Mouse (Mus musculus) kidney, adult 2 months (tissue): ENCODE measurements at regions not wholly inside any gene's neighbourhood (a gene's known extent, or its start where the extent isn't known, plus 50 kb on each side); places are given as distances from the start of the nearest gene placed in this dataset.

Experiments used
- DNase-seq: peaks from one replicate; pipeline ENCODE4 v3.0.0; 2021
- H3K27ac ChIP-seq: fragments of 200-500 bp; 2 replicates; pipeline ENCODE4 v1.5.1; 2012; ENCODE audit warnings: low read depth, low read length, control low read depth, inconsistent platforms; ENCODE audit not compliant: insufficient read depth
- H3K27me3 ChIP-seq: fragments of 200-500 bp; replicated peaks from 2 replicates; pipeline ENCODE4 v1.6.1; 2012; ENCODE audit warnings: mild to moderate bottlenecking, moderate library complexity, low read length, inconsistent platforms; ENCODE audit not compliant: control insufficient read depth, insufficient read depth
- H3K36me3 ChIP-seq: fragments of 200-500 bp; 2 replicates; pipeline ENCODE4 v1.6.1; 2012; ENCODE audit warnings: mild to moderate bottlenecking, moderate library complexity, low read length, inconsistent platforms; ENCODE audit not compliant: control insufficient read depth, insufficient read depth
- H3K4me1 ChIP-seq: fragments of 200-500 bp; 2 replicates; pipeline ENCODE4 v1.6.1; 2011; ENCODE audit warnings: low read length; ENCODE audit not compliant: control insufficient read depth, insufficient read depth
- H3K4me3 ChIP-seq: fragments of 200-500 bp; 2 replicates; pipeline ENCODE4 v1.5.1; 2011; ENCODE audit warnings: mild to moderate bottlenecking, low read depth, low read length, control low read depth; ENCODE audit not compliant: insufficient read depth
- CTCF ChIP-seq: fragments of 200-500 bp; conservative IDR thresholded peaks from 2 replicates; pipeline ENCODE4 v1.5.1; 2011; ENCODE audit warnings: low read depth, mild to moderate bottlenecking, control low read depth, low read length, moderate library complexity, mixed read lengths; ENCODE audit not compliant: insufficient read depth, insufficient read length
- POLR2A ChIP-seq: fragments of 200-500 bp; IDR thresholded peaks from one replicate; pipeline ENCODE4 v1.6.1; 2011; ENCODE audit warnings: low read depth, low read length, control low read depth
- WGBS: fragments of 180-500 bp; shearing (Covaris S2); methylation state at CpG from one replicate; pipeline ENCODE4 v1.1.7; 2018; 5-methylcytosine and 5-hydroxymethylcytosine counted together

DNA sequence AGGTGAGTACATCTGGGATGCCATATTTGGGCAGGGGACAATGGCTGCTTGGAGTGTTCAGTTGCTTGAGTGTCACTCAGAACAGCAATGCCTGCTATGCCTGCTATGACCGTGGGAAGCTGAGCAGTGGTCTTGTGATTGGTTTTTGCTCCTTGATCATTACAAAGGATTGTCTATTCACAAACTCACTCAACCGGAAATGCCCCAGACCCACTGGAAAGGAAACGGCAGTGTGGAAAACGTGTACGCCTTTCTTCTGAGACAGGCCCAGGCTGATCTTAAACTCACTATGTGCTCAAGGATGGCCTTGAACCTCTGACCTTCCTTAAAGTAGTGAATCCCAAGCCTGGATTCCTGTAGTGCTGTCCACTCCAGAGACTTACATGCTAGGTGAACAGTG lies 63.2 kb upstream of the Lhx8 start:
- Histone ChIP-seq H3K27ac (no peak overlapping the region), H3K4me1 (no peaks in the 10 kb centered on the region), H3K4me3 (no peak overlapping the region), H3K27me3 (no peaks in the 10 kb centered on the region; the same call in 1 of the 2 replicates), H3K36me3 (no peaks in the 10 kb centered on the region)
- 66% methylated on average over 5 of the region's 5 CpGs for WGBS
- TF ChIP-seq POLR2A (no peak), CTCF (no peak)
- no peak for DNase-seq

DNA sequence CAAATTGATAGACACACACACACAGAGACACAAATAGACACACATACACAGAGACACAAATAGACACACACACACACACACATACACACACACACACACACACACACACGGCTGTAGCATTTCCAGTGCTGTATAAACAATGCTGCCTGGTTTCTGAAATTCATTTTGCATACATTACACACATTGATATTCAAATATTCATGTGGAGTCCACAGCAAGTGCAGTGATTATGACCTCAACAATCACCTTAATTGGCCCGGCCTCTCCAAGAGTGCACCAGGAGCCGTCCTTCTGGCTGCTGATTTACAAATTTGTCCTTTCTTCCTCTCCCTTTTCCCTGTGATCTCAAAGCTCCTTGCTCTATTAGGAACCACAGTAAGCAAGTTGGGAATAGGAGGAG lies 61.2 kb upstream of the Lhx8 start:
- no peaks in the 10 kb centered on the region for H3K36me3 ChIP-seq
- no peak overlapping the region for H3K4me3 ChIP-seq
- TF ChIP-seq POLR2A (no peak), CTCF (no peak)
- WGBS = 51% methylated on average over 3 of the region's 3 CpGs
- no peak for DNase-seq
- H3K27ac ChIP-seq = no peak overlapping the region
- no peaks in the 10 kb centered on the region; the same call in 1 of the 2 replicates for H3K27me3 ChIP-seq
- H3K4me1 ChIP-seq = no peaks in the 10 kb centered on the region

DNA sequence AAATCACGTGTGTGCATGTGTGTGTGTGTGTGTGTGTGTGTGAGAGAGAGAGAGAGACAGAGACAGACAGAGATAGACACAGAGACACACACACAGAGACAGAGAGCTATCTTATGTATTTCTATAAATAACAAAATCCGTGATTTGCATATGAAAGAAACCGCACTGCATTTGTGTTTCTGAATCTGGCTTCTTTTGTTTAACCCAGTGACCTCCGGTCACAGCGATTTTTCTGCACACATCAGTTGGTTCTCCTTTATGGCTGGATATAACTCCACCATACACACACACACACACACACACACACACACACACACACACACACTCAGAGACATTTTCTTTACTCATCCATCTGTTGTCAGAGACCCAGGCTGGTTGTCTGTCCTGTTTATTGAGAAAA lies 58.2 kb upstream of the Lhx8 start:
- Histone ChIP-seq H3K27me3 (no peaks in the 10 kb centered on the region; the same call in 1 of the 2 replicates), H3K4me3 (no peak overlapping the region), H3K36me3 (no peaks in the 10 kb centered on the region), H3K4me1 (no peaks in the 10 kb centered on the region), H3K27ac (no peak overlapping the region)
- 83% methylated on average over 5 of the region's 5 CpGs for WGBS
- TF ChIP-seq CTCF = no peak
- TF ChIP-seq POLR2A = no peak
- DNase-seq = no peak

DNA sequence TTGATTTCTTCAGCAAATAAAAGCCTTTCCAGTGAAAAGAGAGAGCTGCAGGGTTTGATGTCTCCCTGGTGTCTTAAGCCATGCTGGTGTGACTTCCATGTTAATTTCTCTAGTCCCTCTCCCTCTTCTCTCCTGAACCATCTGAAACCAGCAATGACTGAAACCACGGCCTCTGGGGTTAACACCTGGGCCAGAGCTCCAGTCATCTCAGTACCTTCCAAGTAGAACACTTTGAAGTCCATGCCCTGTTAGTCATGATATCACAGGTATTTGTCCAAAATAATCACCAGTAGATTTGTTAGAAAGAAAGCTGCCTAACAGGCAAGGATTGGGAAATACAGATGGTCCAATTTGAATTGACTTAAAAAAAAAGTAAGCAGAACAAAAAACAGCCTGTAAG lies 56.8 kb upstream of the Lhx8 start:
- WGBS = 86% methylated on average over 1 of the region's 1 CpGs
- no peak overlapping the region for H3K4me3 ChIP-seq
- H3K4me1 ChIP-seq = no peaks in the 10 kb centered on the region

DNA sequence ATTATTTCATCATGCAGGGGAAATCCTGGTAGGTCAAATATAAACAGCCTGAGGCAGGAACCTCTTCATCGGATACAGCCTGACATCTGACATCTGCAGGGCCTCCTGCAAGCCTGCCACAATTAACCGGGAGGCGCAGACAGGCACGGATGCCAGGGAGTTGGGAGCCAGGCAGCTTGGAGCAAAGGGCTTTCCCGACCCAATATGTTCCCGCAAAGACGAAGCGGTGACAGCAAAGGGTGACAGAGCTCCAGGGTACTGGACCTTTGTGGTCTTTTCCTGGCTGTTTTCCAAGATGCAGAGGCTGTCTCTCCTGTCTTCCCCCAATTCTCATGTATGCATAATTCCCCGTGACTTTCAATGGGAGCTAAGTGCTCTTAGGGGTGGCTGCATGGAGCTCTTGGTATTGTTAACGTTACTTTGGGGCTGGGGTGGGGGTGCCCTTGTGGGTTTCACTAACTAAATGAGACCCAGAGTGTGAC lies 55.4 kb upstream of the Lhx8 start:
- H3K27me3 ChIP-seq = no peaks in the 10 kb centered on the region; the same call in 1 of the 2 replicates
- no peak for DNase-seq
- H3K27ac ChIP-seq = no peak overlapping the region
- H3K4me3 ChIP-seq = no peak overlapping the region
- H3K4me1 ChIP-seq = no peaks in the 10 kb centered on the region
- TF ChIP-seq CTCF (no peak), POLR2A (no peak)
- WGBS = 34% methylated on average over 10 of the region's 10 CpGs
- no peaks in the 10 kb centered on the region for H3K36me3 ChIP-seq

More for the DNA sequence above, 56.8 kb upstream of the Lhx8 start:
- no peak for DNase-seq
- TF ChIP-seq CTCF (no peak), POLR2A (no peak)
- H3K27me3 ChIP-seq = no peaks in the 10 kb centered on the region; the same call in 1 of the 2 replicates
- H3K27ac ChIP-seq = no peak overlapping the region
- no peaks in the 10 kb centered on the region for H3K36me3 ChIP-seq

DNA sequence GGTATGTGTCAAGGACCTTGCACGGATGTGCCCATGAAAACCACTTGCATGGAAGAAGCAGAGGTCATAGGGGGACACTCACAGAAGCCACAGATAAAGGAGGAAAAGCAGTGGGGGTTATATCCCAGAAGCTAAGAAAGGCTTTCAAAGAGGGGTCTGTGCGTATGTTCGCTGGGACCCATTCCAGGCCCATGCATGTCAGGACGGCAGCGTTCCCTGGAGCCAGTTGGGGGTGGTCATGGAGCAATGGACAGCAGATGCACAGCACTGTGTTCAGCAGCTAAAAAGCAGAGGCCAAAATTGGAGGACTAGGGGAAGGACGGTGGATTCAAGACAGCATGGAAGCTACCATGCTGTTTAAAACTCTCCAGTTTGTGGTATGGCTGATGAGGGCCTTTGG lies 52.4 kb upstream of the Lhx8 start:
- Histone ChIP-seq H3K27ac (no peak overlapping the region), H3K4me1 (no peaks in the 10 kb centered on the region), H3K27me3 (no peaks in the 10 kb centered on the region), H3K36me3 (no peaks in the 10 kb centered on the region), H3K4me3 (no peak overlapping the region)
- WGBS = 91% methylated on average over 6 of the region's 6 CpGs
- no peak for DNase-seq
- TF ChIP-seq CTCF (no peak), POLR2A (no peak)

DNA sequence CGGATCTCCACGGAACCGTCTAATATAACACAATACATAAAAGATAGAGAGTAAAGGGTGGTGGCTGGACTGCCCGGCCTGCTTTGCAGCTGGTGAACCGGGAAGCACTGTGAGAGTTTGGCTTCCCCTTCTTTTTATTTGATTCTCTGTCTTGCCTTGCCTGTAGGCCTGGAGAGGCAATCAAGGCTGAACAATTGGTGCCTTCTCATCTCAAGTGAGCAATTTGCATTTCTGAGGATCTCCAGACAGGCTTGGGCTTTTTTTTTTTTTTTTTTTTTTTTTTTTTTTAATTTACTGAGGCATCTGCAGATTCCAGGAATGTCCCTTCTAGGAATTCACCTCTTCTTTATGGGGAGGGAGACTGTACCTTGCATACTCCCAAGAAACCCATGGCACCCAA lies 51.1 kb upstream of the Lhx8 start:
- 40% methylated on average over 5 of the region's 5 CpGs for WGBS
- Histone ChIP-seq H3K36me3 (no peaks in the 10 kb centered on the region), H3K27me3 (no peaks in the 10 kb centered on the region), H3K4me1 (no peaks in the 10 kb centered on the region), H3K27ac (no peak overlapping the region), H3K4me3 (no peak overlapping the region)
- TF ChIP-seq CTCF (no peak), POLR2A (no peak)
- DNase-seq = no peak
